Mouse (Mus musculus) adrenal gland, adult 10 weeks (tissue): ENCODE measurements around the gene Klra5. TPM values are rescaled to one million over a fixed set of nuclear protein-coding genes. Genes with fewer than 3 reads are reported as not detected.

ENCODE experiments used
- polyA plus RNA-seq: library from polyadenylated mRNA; stranded (reverse); fragments of 350-450 nt; fragmentation: Illumina TruSeq; extraction: RNeasy Lipid Tissue Mini Kit (QIAGEN cat#74804); gene quantifications from one replicate; pipeline ENCODE4 v1.2.3, GENCODE M21; 2014; ENCODE audit warnings: low read depth, low replicate concordance

Gene Klra5
- polyA plus RNA-seq, result not detected

GRCm38 (mm10) chr6:129917476-129917946, at the start of gene Klra5:
Gene Klra5, minus strand, starts transcription at chr6:129917650.

DNA sequence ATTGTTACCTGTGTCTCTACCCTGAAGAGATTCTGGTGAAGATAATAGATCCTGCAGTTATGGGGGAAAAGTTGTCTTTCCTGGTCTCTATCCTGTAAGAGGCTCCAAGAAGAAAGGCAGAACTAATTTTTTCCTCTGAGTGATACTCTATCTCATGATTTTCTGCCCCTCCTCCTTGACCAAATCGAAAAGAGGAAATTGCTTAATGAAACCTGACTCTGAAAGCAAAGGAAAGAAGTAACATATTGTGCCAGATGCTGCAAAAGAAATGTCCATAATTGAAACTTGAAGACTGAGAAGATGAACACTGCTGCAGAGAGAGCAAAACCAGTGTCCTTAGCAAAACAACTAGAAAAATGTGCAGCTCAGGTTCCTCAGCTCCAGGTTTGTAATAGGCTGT, 40.9 kb downstream of the Klra5 start, which contains the start of gene Klra17:
TSS of gene Klra17 (minus strand) at position 124 of the 400 bp plus-strand sequence.

GRCm38 (mm10) chr6:129862349-129862748, 55.1 kb downstream of the Klra5 start, which contains the start of gene Gm17631:
Gene Gm17631, plus strand, starts transcription at chr6:129862649.

Other genes with a start within 250 kb of the Klra5 start
- gene Klrc1, start 238.7 kb downstream of the Klra5 start, polyA plus RNA-seq, result 1.6 TPM
- not detected for gene Klri1, start 200.5 kb downstream of the Klra5 start, polyA plus RNA-seq
- gene Klri2, start 177.2 kb downstream of the Klra5 start, polyA plus RNA-seq, result 0.35 TPM
- not detected for gene Gm156, start 133.4 kb downstream of the Klra5 start, polyA plus RNA-seq
- not detected for gene Gm17631, start 55.0 kb downstream of the Klra5 start, polyA plus RNA-seq
- gene Klra17, start 41.0 kb downstream of the Klra5 start, polyA plus RNA-seq, result not detected
- not detected for gene Klra6, start 109.3 kb upstream of the Klra5 start, polyA plus RNA-seq
- gene Klra4, start 149.6 kb upstream of the Klra5 start, polyA plus RNA-seq, result 0.47 TPM
- gene Klra8, start 212.2 kb upstream of the Klra5 start, polyA plus RNA-seq, result not detected